Mouse (Mus musculus) spleen, adult 2 months (tissue): Measurements from ENCODE around the gene Auts2.

Source experiments
- CTCF ChIP-seq: fragments of 200-500 bp; IDR thresholded peaks from 2 replicates; pipeline ENCODE4 v1.5.1; 2011; ENCODE audit warnings: mild to moderate bottlenecking, inconsistent platforms; ENCODE audit not compliant: insufficient read depth, insufficient read length, insufficient replicate concordance; ENCODE audit errors: extremely low read depth
- POLR2A ChIP-seq: fragments of 200-500 bp; IDR thresholded peaks from 2 replicates; pipeline ENCODE4 v1.6.1; 2011; ENCODE audit warnings: low read depth, low read length, inconsistent platforms

DNA sequence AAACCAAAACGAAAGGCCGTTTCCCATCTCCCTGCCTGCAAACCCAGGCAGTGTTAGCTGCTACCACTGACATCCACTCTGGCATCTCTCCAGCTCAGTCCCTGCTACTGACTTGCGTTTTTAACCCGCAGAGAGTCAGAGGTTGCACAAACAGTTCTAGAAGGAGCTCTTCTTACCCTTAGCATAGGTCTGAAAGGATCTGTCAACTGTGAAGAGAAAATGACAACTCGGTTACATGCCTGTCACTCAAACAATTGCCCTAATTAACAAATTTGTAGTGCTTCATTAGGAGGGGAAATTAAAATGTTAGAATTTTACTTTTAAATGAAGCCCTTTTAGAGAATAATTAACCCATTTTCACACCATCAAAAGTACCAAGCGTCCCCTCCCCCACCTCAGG, 1083.2 kb downstream of the Auts2 start:
- TF ChIP-seq POLR2A (no peak), CTCF (no peak)
